Mouse (Mus musculus): ENCODE measurements around the gene Lpar5. TPM values are rescaled to one million over a fixed set of nuclear protein-coding genes. Genes with fewer than 3 reads are reported as not detected.
A peak's percentile ranks its signal among the peaks of the same experiment; 100 is the strongest.

The Lpar5 gene
- total and polyA plus RNA-seq, 3 experiments, result 0.83 to 2.6 (median 1.4) TPM

GRCm38 (mm10) chr6:125096279-125096596 is 28.5 kb downstream of the Lpar5 start:
- TF ChIP-seq CTCF (IDR thresholded peaks at IDR 0.05; ENCODE audit: low read depth, low read length), result no peak
- no peak for TF ChIP-seq TAL1 (conservative IDR thresholded peaks at IDR 0.05; ENCODE audit: low read depth, low read length)
- TF ChIP-seq GATA2 (IDR thresholded peaks at IDR 0.05; ENCODE audit: borderline replicate concordance, low read depth, low read length), result no peak
- TF ChIP-seq GATA1 (IDR thresholded peaks at IDR 0.05; ENCODE audit: borderline replicate concordance, low read length), result no peak
- TF ChIP-seq POLR2AphosphoS5 (IDR thresholded peaks at IDR 0.05; ENCODE audit: insufficient replicate concordance, low read depth, low read length), result no peak
- ATAC-seq (ENCODE audit: extremely low read depth, insufficient number of reproducible peaks, low FRiP score, poor library complexity, severe bottlenecking), result no peak
- H3K9me3 ChIP-seq (replicated peaks), result no peaks in the 10 kb centered on the region
- no peaks in the 10 kb centered on the region for H3K27me3 ChIP-seq (ENCODE audit: insufficient read depth, low read length)
- peak overlapping the region; percentile 91 for H3K4me3 ChIP-seq (ENCODE audit: low read depth, low read length)
- peak; percentile 46 for DNase-seq (ENCODE audit: low spot score)
- peaks cover 70% of the 10 kb centered on the region for H3K4me1 ChIP-seq (ENCODE audit: insufficient read depth, low read depth, low read length)
- peaks cover 43% of the 10 kb centered on the region for H3K36me3 ChIP-seq (replicated peaks)

GRCm38 (mm10) chr6:125096597-125097345 is 29.1 kb downstream of the Lpar5 start:
- ATAC-seq (ENCODE audit: extremely low read depth, insufficient number of reproducible peaks, low FRiP score, poor library complexity, severe bottlenecking) (peak; percentile 17; the same call in 1 of the 2 replicates), DNase-seq (ENCODE audit: low spot score) (peak; percentile 87)
- TF ChIP-seq POLR2AphosphoS5 (IDR thresholded peaks at IDR 0.05; ENCODE audit: insufficient replicate concordance, low read depth, low read length) (no peak), CTCF (IDR thresholded peaks at IDR 0.05; ENCODE audit: low read depth, low read length) (no peak), GATA2 (IDR thresholded peaks at IDR 0.05; ENCODE audit: borderline replicate concordance, low read depth, low read length) (no peak), TAL1 (conservative IDR thresholded peaks at IDR 0.05; ENCODE audit: low read depth, low read length) (no peak), GATA1 (IDR thresholded peaks at IDR 0.05; ENCODE audit: borderline replicate concordance, low read length) (no peak)
- Histone ChIP-seq H3K27me3 (ENCODE audit: insufficient read depth, low read length) (no peaks in the 10 kb centered on the region), H3K36me3 (replicated peaks) (peaks cover 49% of the 10 kb centered on the region), H3K9me3 (replicated peaks) (no peaks in the 10 kb centered on the region), H3K4me3 (ENCODE audit: low read depth, low read length) (peak overlapping the region; percentile 91), H3K4me1 (ENCODE audit: insufficient read depth, low read depth, low read length) (peaks cover 71% of the 10 kb centered on the region)

GRCm38 (mm10) chr6:125097346-125097689 is 29.6 kb downstream of the Lpar5 start:
- H3K27me3 ChIP-seq (ENCODE audit: insufficient read depth, low read length), result no peaks in the 10 kb centered on the region; the same call in 1 of the 2 replicates
- no peaks in the 10 kb centered on the region for H3K9me3 ChIP-seq (replicated peaks)
- no peak for TF ChIP-seq GATA2 (IDR thresholded peaks at IDR 0.05; ENCODE audit: borderline replicate concordance, low read depth, low read length)
- no peak for TF ChIP-seq POLR2AphosphoS5 (IDR thresholded peaks at IDR 0.05; ENCODE audit: insufficient replicate concordance, low read depth, low read length)
- no peak for TF ChIP-seq TAL1 (conservative IDR thresholded peaks at IDR 0.05; ENCODE audit: low read depth, low read length)
- TF ChIP-seq CTCF (IDR thresholded peaks at IDR 0.05; ENCODE audit: low read depth, low read length), result no peak
- TF ChIP-seq GATA1 (IDR thresholded peaks at IDR 0.05; ENCODE audit: borderline replicate concordance, low read length), result no peak
- peaks cover 73% of the 10 kb centered on the region for H3K4me1 ChIP-seq (ENCODE audit: insufficient read depth, low read depth, low read length)
- DNase-seq (ENCODE audit: low spot score) (peak; percentile 35), ATAC-seq (ENCODE audit: extremely low read depth, insufficient number of reproducible peaks, low FRiP score, poor library complexity, severe bottlenecking) (no peak)
- H3K4me3 ChIP-seq (ENCODE audit: low read depth, low read length), result peak overlapping the region; percentile 91
- H3K36me3 ChIP-seq (replicated peaks), result peaks cover 54% of the 10 kb centered on the region

- no peak for DNase-seq (ENCODE audit: low spot score)
- Histone ChIP-seq H3K9me3 (replicated peaks) (no peaks in the 10 kb centered on the region), H3K27me3 (ENCODE audit: insufficient read depth, low read length) (no peaks in the 10 kb centered on the region; the same call in 1 of the 2 replicates), H3K4me1 (ENCODE audit: insufficient read depth, low read depth, low read length) (peaks cover 79% of the 10 kb centered on the region), H3K36me3 (replicated peaks) (peaks cover 60% of the 10 kb centered on the region), H3K4me3 (ENCODE audit: low read depth, low read length) (peak overlapping the region; percentile 91)
- ATAC-seq (ENCODE audit: extremely low read depth, insufficient number of reproducible peaks, low FRiP score, poor library complexity, severe bottlenecking), result no peak
- TF ChIP-seq GATA2 (IDR thresholded peaks at IDR 0.05; ENCODE audit: borderline replicate concordance, low read depth, low read length) (no peak), GATA1 (IDR thresholded peaks at IDR 0.05; ENCODE audit: borderline replicate concordance, low read length) (no peak), TAL1 (conservative IDR thresholded peaks at IDR 0.05; ENCODE audit: low read depth, low read length) (no peak), CTCF (IDR thresholded peaks at IDR 0.05; ENCODE audit: low read depth, low read length) (no peak), POLR2AphosphoS5 (IDR thresholded peaks at IDR 0.05; ENCODE audit: insufficient replicate concordance, low read depth, low read length) (no peak)
Observed at GRCm38 (mm10) chr6:125097951-125098350, 30.2 kb downstream of the Lpar5 start.

- H3K9me3 ChIP-seq (replicated peaks), result no peaks in the 10 kb centered on the region
- H3K4me3 ChIP-seq (ENCODE audit: low read depth, low read length), result peak overlapping the region; percentile 91; the same call in 1 of the 2 replicates
- DNase-seq (ENCODE audit: low spot score) (no peak), ATAC-seq (ENCODE audit: extremely low read depth, insufficient number of reproducible peaks, low FRiP score, poor library complexity, severe bottlenecking) (no peak)
- H3K4me1 ChIP-seq (ENCODE audit: insufficient read depth, low read depth, low read length), result peaks cover 80% of the 10 kb centered on the region
- H3K36me3 ChIP-seq (replicated peaks), result peaks cover 64% of the 10 kb centered on the region
- H3K27me3 ChIP-seq (ENCODE audit: insufficient read depth, low read length), result no peaks in the 10 kb centered on the region; the same call in 1 of the 2 replicates
- TF ChIP-seq GATA1 (IDR thresholded peaks at IDR 0.05; ENCODE audit: borderline replicate concordance, low read length), result no peak
- no peak for TF ChIP-seq CTCF (IDR thresholded peaks at IDR 0.05; ENCODE audit: low read depth, low read length)
- no peak for TF ChIP-seq POLR2AphosphoS5 (IDR thresholded peaks at IDR 0.05; ENCODE audit: insufficient replicate concordance, low read depth, low read length)
- no peak for TF ChIP-seq TAL1 (conservative IDR thresholded peaks at IDR 0.05; ENCODE audit: low read depth, low read length)
Observed at GRCm38 (mm10) chr6:125098513-125098912, 30.8 kb downstream of the Lpar5 start.

GRCm38 (mm10) chr6:125099421-125099971 is 31.8 kb downstream of the Lpar5 start:
- ATAC-seq (ENCODE audit: extremely low read depth, insufficient number of reproducible peaks, low FRiP score, poor library complexity, severe bottlenecking) (no peak), DNase-seq (ENCODE audit: low spot score) (no peak)
- Histone ChIP-seq H3K9me3 (replicated peaks) (no peaks in the 10 kb centered on the region), H3K27me3 (ENCODE audit: insufficient read depth, low read length) (no peaks in the 10 kb centered on the region; the same call in 1 of the 2 replicates), H3K4me1 (ENCODE audit: insufficient read depth, low read depth, low read length) (peaks cover 79% of the 10 kb centered on the region), H3K4me3 (ENCODE audit: low read depth, low read length) (peak overlapping the region; percentile 91; the same call in 1 of the 2 replicates), H3K36me3 (replicated peaks) (peaks cover 72% of the 10 kb centered on the region)
- TF ChIP-seq POLR2AphosphoS5 (IDR thresholded peaks at IDR 0.05; ENCODE audit: insufficient replicate concordance, low read depth, low read length) (no peak), CTCF (IDR thresholded peaks at IDR 0.05; ENCODE audit: low read depth, low read length) (no peak), TAL1 (conservative IDR thresholded peaks at IDR 0.05; ENCODE audit: low read depth, low read length) (no peak), GATA1 (IDR thresholded peaks at IDR 0.05; ENCODE audit: borderline replicate concordance, low read length) (no peak), GATA2 (IDR thresholded peaks at IDR 0.05; ENCODE audit: borderline replicate concordance, low read depth, low read length) (no peak)
